Mouse (Mus musculus) spleen, adult 2 months (tissue): ENCODE results near the gene S100a16. TPM values are rescaled to one million over a fixed set of nuclear protein-coding genes. Genes with fewer than 3 reads are reported as not detected.

Source experiments
- DNase-seq, 2 experiments: peaks; one replicate each; pipeline versions ENCODE4 v3.0.0 to v3.0.0-alpha.2; 2012 to 2021; ENCODE audit warnings: low spot score in 2 of 2, low read depth in 1 of 2
- H3K27ac ChIP-seq: fragments of 200-500 bp; 2 replicates; pipeline ENCODE4 v1.5.1; 2012; ENCODE audit warnings: low read length, inconsistent platforms; ENCODE audit not compliant: insufficient read depth
- H3K27me3 ChIP-seq: fragments of 200-500 bp; 2 replicates; pipeline ENCODE4 v1.6.1; 2012; ENCODE audit warnings: mild to moderate bottlenecking, moderate library complexity, low read length, inconsistent platforms; ENCODE audit not compliant: control insufficient read depth, insufficient read depth
- H3K36me3 ChIP-seq: fragments of 200-500 bp; 2 replicates; pipeline ENCODE4 v1.6.1; 2012; ENCODE audit warnings: mild to moderate bottlenecking, low read length, inconsistent platforms; ENCODE audit not compliant: control insufficient read depth, insufficient read depth
- H3K4me1 ChIP-seq: fragments of 200-500 bp; 2 replicates; pipeline ENCODE4 v1.6.1; 2011; ENCODE audit warnings: inconsistent platforms; ENCODE audit not compliant: control insufficient read depth, insufficient read depth, insufficient read length
- H3K4me3 ChIP-seq: fragments of 200-500 bp; 2 replicates; pipeline ENCODE4 v1.5.1; 2011; ENCODE audit warnings: mild to moderate bottlenecking, inconsistent platforms; ENCODE audit not compliant: insufficient read depth, insufficient read length; ENCODE audit errors: extremely low read depth
- CTCF ChIP-seq: fragments of 200-500 bp; IDR thresholded peaks from 2 replicates; pipeline ENCODE4 v1.5.1; 2011; ENCODE audit warnings: mild to moderate bottlenecking, inconsistent platforms; ENCODE audit not compliant: insufficient read depth, insufficient read length, insufficient replicate concordance; ENCODE audit errors: extremely low read depth
- POLR2A ChIP-seq: fragments of 200-500 bp; IDR thresholded peaks from 2 replicates; pipeline ENCODE4 v1.6.1; 2011; ENCODE audit warnings: low read depth, low read length, inconsistent platforms
- WGBS: fragments of 180-500 bp; shearing (Covaris S2); methylation state at CpG from one replicate; pipeline ENCODE4 v1.1.7; 2018; 5-methylcytosine and 5-hydroxymethylcytosine counted together
- polyA plus RNA-seq: library from polyadenylated mRNA; depleted of rRNA; stranded (reverse); fragments of >200 nt; gene quantifications from 2 replicates; pipeline ENCODE4 v1.2.3, GENCODE M21; 2012

The S100a16 gene
- polyA plus RNA-seq, 1 experiment: 15.9 TPM

GRCm38 (mm10) chr3:90537905-90538296 is 847 bp downstream of the S100a16 start:
- 81% methylated on average over 5 of the region's 5 CpGs for WGBS

GRCm38 (mm10) chr3:90540904-90541303 is 3.9 kb downstream of the S100a16 start:
- Histone ChIP-seq H3K27ac (peak overlapping the region; percentile 32), H3K36me3 (no peaks in the 10 kb centered on the region), H3K4me1 (no peaks in the 10 kb centered on the region), H3K4me3 (no peak overlapping the region), H3K27me3 (no peaks in the 10 kb centered on the region)
- DNase-seq: no peak
- 90% methylated on average over 4 of the region's 4 CpGs for WGBS
- TF ChIP-seq CTCF: no peak
- no peak for TF ChIP-seq POLR2A

More at GRCm38 (mm10) chr3:90537905-90538296, 847 bp downstream of the S100a16 start:
- Histone ChIP-seq H3K27me3 (no peaks in the 10 kb centered on the region), H3K27ac (no peak overlapping the region), H3K4me3 (0 out of 2 replicates have a peak overlapping the region, but pooled peaks have one; percentile 7), H3K36me3 (no peaks in the 10 kb centered on the region), H3K4me1 (no peaks in the 10 kb centered on the region)
- TF ChIP-seq POLR2A (no peak), CTCF (no peak)
- DNase-seq: no peak

GRCm38 (mm10) chr3:90549676-90550420 is 12.8 kb downstream of the S100a16 start:
- Histone ChIP-seq H3K36me3 (no peaks in the 10 kb centered on the region), H3K4me3 (no peak overlapping the region), H3K27me3 (no peaks in the 10 kb centered on the region), H3K27ac (no peak overlapping the region), H3K4me1 (no peaks in the 10 kb centered on the region)
- TF ChIP-seq POLR2A (no peak), CTCF (no peak)
- DNase-seq: no peak
- WGBS: 80% methylated on average over 5 of the region's 5 CpGs

- DNase-seq: no peak
- Histone ChIP-seq H3K27ac (no peak overlapping the region), H3K4me3 (no peak overlapping the region), H3K4me1 (no peaks in the 10 kb centered on the region), H3K36me3 (no peaks in the 10 kb centered on the region), H3K27me3 (no peaks in the 10 kb centered on the region)
- WGBS: 78% methylated on average over 2 of the region's 2 CpGs
- TF ChIP-seq CTCF (no peak), POLR2A (no peak)
Observed at GRCm38 (mm10) chr3:90550421-90550790, 13.4 kb downstream of the S100a16 start.

- no peak for DNase-seq
- H3K4me1 ChIP-seq: no peaks in the 10 kb centered on the region
- H3K4me3 ChIP-seq: no peak overlapping the region
- H3K27ac ChIP-seq: no peak overlapping the region
- no peaks in the 10 kb centered on the region for H3K27me3 ChIP-seq
- no peaks in the 10 kb centered on the region for H3K36me3 ChIP-seq
- TF ChIP-seq CTCF (no peak), POLR2A (no peak)
- WGBS: 92% methylated on average over 2 of the region's 2 CpGs
Observed at GRCm38 (mm10) chr3:90552231-90552630, 15.2 kb downstream of the S100a16 start.

GRCm38 (mm10) chr3:90555954-90556353 is 18.9 kb downstream of the S100a16 start:
- TF ChIP-seq POLR2A (no peak), CTCF (no peak)

GRCm38 (mm10) chr3:90560008-90560628 is 23.1 kb downstream of the S100a16 start, which contains the start of gene S100a3:
TSS of gene S100a3 (plus strand) at chr3:90560578.
- Histone ChIP-seq H3K36me3 (no peaks in the 10 kb centered on the region), H3K4me1 (no peaks in the 10 kb centered on the region), H3K4me3 (no peak within 1 kb of the TSS), H3K27me3 (no peaks in the 10 kb centered on the region), H3K27ac (no peak within 1 kb of the TSS)
- TF ChIP-seq CTCF (no peak), POLR2A (no peak)
- 76% methylated on average over 6 of the region's 6 CpGs for WGBS
- no peak for DNase-seq

More at GRCm38 (mm10) chr3:90555954-90556353, 18.9 kb downstream of the S100a16 start:
- no peak overlapping the region for H3K27ac ChIP-seq
- no peak overlapping the region for H3K4me3 ChIP-seq
- WGBS: 80% methylated on average over 5 of the region's 5 CpGs
- H3K27me3 ChIP-seq: no peaks in the 10 kb centered on the region
- H3K4me1 ChIP-seq: no peaks in the 10 kb centered on the region
- no peaks in the 10 kb centered on the region for H3K36me3 ChIP-seq
- DNase-seq: no peak
